Mouse (Mus musculus): ENCODE measurements at regions not wholly inside any gene's neighbourhood (a gene's known extent, or its start where the extent isn't known, plus 50 kb on each side); places are given as distances from the start of the nearest gene placed in this dataset.

DNA sequence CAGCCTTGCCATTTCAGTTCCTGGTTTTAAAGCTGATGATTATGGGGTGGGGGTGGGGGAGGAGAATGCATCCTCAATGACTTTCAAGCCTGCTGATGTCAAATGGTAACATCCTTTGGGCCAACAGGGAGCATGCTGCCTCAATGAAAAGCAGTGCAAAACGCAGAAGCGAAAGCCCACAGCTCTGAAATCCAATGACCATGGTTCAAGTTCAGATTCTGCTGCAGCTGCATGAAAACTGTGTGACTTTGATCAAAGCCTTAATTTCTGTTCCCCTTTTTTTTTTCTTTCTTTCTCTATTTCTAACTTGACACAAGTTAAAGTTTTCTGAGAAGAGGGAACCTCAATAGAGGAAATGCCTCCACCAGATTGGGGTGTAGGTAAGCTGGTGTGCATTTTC, 350.4 kb downstream of the Mllt3 start:
- TF ChIP-seq CTCF (IDR thresholded peaks at IDR 0.05; ENCODE audit: extremely low read depth, insufficient read depth, low read length) (no peak), POLR2A (IDR thresholded peaks at IDR 0.05; ENCODE audit: extremely low read depth, insufficient read depth, low read length) (no peak)
